Mouse (Mus musculus): ENCODE data around the gene Crtac1.

The Crtac1 gene

GRCm38 (mm10) chr19:42279611-42280010 is 152.0 kb downstream of the Crtac1 start:
- DNase-seq (ENCODE audit: low spot score in 2 of 2), result no peak

GRCm38 (mm10) chr19:42278461-42278860 is 153.1 kb downstream of the Crtac1 start:
- no peak for DNase-seq (ENCODE audit: low spot score in 2 of 2)

GRCm38 (mm10) chr19:42277288-42277687 is 154.3 kb downstream of the Crtac1 start:
- DNase-seq (ENCODE audit: low spot score in 2 of 2), result no peak

GRCm38 (mm10) chr19:42272003-42272963 is 159.3 kb downstream of the Crtac1 start:
- DNase-seq (ENCODE audit: low spot score in 2 of 2), result peak; percentile 46 to 84

- DNase-seq (ENCODE audit: low spot score in 2 of 2), result no peak
Observed at GRCm38 (mm10) chr19:42271182-42271581, 160.4 kb downstream of the Crtac1 start.

GRCm38 (mm10) chr19:42270119-42270518 is 161.5 kb downstream of the Crtac1 start:
- DNase-seq (ENCODE audit: low spot score in 2 of 2), result no peak

GRCm38 (mm10) chr19:42268337-42268736 is 163.2 kb downstream of the Crtac1 start:
- DNase-seq (ENCODE audit: low spot score in 2 of 2), result no peak

- no peak for DNase-seq (ENCODE audit: low spot score in 2 of 2)
Observed at GRCm38 (mm10) chr19:42263524-42263923, 168.1 kb downstream of the Crtac1 start.

GRCm38 (mm10) chr19:42260486-42260885 is 171.1 kb downstream of the Crtac1 start:
- DNase-seq (ENCODE audit: low spot score in 2 of 2), result no peak

- DNase-seq (ENCODE audit: low spot score in 2 of 2), result no peak
Observed at GRCm38 (mm10) chr19:42258596-42258995, 173.0 kb downstream of the Crtac1 start.

GRCm38 (mm10) chr19:42258031-42258430 is 173.6 kb downstream of the Crtac1 start:
- no peak for DNase-seq (ENCODE audit: low spot score in 2 of 2)

GRCm38 (mm10) chr19:42257241-42257635 is 174.3 kb downstream of the Crtac1 start:
- no peak for DNase-seq (ENCODE audit: low spot score in 2 of 2)

- DNase-seq (ENCODE audit: low spot score in 2 of 2), result no peak
Observed at GRCm38 (mm10) chr19:42256611-42257240, 174.9 kb downstream of the Crtac1 start.

- peak; percentile 67 to 84 for DNase-seq (ENCODE audit: low spot score in 2 of 2)
Observed at GRCm38 (mm10) chr19:42255784-42256610, 175.6 kb downstream of the Crtac1 start.

GRCm38 (mm10) chr19:42255438-42255783 is 176.2 kb downstream of the Crtac1 start:
- DNase-seq (ENCODE audit: low spot score in 2 of 2), result no peak

- no peak for DNase-seq (ENCODE audit: low spot score in 2 of 2)
Observed at GRCm38 (mm10) chr19:42249976-42250914, 181.3 kb downstream of the Crtac1 start.

GRCm38 (mm10) chr19:42247519-42247918 is 184.1 kb downstream of the Crtac1 start, which contains the start of gene Golga7b:
Gene Golga7b (plus strand): TSS chr19:42247574.
- no peak for DNase-seq (ENCODE audit: low spot score in 2 of 2)

- DNase-seq (ENCODE audit: low spot score in 2 of 2), result no peak
Observed at GRCm38 (mm10) chr19:42246626-42247025, 185.0 kb downstream of the Crtac1 start.

- no peak for DNase-seq (ENCODE audit: low spot score in 2 of 2)
Observed at GRCm38 (mm10) chr19:42243401-42243800, 188.2 kb downstream of the Crtac1 start.

- no peak for DNase-seq (ENCODE audit: low spot score in 2 of 2)
Observed at GRCm38 (mm10) chr19:42240881-42241280, 190.7 kb downstream of the Crtac1 start.

GRCm38 (mm10) chr19:42238341-42238715 is 193.3 kb downstream of the Crtac1 start:
- no peak for DNase-seq (ENCODE audit: low spot score in 2 of 2)

Measured in spleen, postnatal 4 days (tissue).